Mouse (Mus musculus): ENCODE results near the gene Tk1. TPM values are rescaled to one million over a fixed set of nuclear protein-coding genes. Genes with fewer than 3 reads are reported as not detected.
A peak's percentile ranks its signal among the peaks of the same experiment; 100 is the strongest.

Tk1 gene
- polyA plus RNA-seq, 1 experiment, result 1.9 TPM

DNA sequence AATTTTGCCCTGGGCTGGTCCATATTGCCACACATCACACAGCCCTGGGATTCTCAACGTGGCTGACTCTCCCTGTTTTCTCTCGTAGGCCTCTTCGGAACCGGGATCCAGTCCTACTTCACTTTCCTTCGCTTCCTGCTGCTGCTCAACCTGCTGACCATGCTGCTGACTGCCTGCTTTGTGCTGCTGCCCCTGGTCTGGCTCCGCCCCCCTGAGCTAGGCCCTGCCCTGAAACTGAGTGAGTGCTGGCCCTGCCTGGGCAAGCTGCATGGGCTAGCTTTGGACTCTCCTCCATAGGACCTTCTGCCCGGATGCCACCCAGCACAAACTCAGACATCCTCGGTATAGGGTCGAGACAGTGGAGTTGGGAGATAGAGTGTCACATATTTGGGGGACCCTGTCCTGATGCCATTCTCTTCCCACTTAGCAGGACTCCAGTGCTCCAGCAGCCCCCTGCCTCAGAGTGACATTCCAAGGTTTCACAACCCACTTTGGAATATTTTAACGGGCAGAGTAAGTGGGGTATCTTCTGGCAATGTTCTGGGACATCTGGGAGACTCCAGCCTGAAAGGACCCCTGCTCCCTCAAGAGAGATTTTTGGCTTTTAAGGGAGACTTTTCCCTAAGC is 42.1 kb downstream of the Tk1 start:
- TF ChIP-seq POLR2A (IDR thresholded peaks at IDR 0.05; ENCODE audit: extremely low read depth, insufficient read depth, low read length), result no peak
- TF ChIP-seq CTCF (IDR thresholded peaks at IDR 0.05; ENCODE audit: extremely low read depth, insufficient read depth, low read length), result no peak

DNA sequence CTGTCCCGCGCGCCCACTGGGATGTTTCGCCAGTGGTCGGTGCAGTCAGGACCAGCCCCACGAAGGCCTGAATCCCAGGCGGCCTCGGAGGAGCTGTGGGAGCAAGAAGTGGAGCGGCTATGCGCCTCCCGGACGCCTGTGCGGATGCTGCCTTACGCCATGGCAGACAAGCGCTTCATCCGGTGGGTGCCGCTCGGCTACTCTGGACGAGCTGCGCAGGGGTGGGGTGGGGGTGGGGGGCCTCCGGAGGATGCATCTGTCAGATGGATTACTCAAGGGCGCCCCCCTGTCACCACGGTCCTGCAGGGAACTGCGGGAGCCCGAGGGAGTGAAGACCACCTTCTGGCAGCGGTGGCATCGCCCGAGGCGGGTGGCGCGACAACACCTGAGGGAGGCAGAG is 42.8 kb downstream of the Tk1 start:
- TF ChIP-seq CTCF (IDR thresholded peaks at IDR 0.05; ENCODE audit: extremely low read depth, insufficient read depth, low read length) (0 out of 2 replicates have a peak, but pooled peaks have one; percentile 13), POLR2A (IDR thresholded peaks at IDR 0.05; ENCODE audit: extremely low read depth, insufficient read depth, low read length) (no peak)
- H3K4me1 ChIP-seq (ENCODE audit: control insufficient read depth, insufficient read depth, low read length), result no peaks in the 10 kb centered on the region
- 0 out of 2 replicates have a peak overlapping the region, but pooled peaks have one; percentile 2 for H3K4me3 ChIP-seq (ENCODE audit: insufficient read depth, low read length)
- no peak overlapping the region for H3K27ac ChIP-seq (ENCODE audit: insufficient read depth, low read length)

More for the DNA sequence above, 42.1 kb downstream of the Tk1 start:
- Histone ChIP-seq H3K4me3 (ENCODE audit: insufficient read depth, low read length) (no peak overlapping the region), H3K4me1 (ENCODE audit: control insufficient read depth, insufficient read depth, low read length) (no peaks in the 10 kb centered on the region), H3K27ac (ENCODE audit: insufficient read depth, low read length) (no peak overlapping the region)

DNA sequence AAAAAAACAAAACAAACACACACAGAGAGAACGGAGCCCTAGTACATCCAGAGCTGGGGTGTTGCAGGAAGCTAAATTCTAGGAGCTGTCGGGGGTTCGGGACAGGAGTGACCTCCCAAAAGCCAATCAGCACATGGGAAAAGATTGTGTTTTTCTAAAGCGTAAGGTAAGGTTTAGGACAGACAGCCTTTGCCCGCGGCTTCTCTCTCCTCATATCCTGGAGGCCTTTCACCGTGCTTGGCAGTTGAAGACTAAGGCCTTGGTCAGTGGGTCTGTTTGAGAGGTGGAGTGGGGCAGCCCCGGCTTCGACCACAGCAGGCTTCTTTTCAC is 43.2 kb downstream of the Tk1 start:
- no peak for TF ChIP-seq CTCF (IDR thresholded peaks at IDR 0.05; ENCODE audit: extremely low read depth, insufficient read depth, low read length)
- TF ChIP-seq POLR2A (IDR thresholded peaks at IDR 0.05; ENCODE audit: extremely low read depth, insufficient read depth, low read length), result no peak
- Histone ChIP-seq H3K4me1 (ENCODE audit: control insufficient read depth, insufficient read depth, low read length) (no peaks in the 10 kb centered on the region), H3K27ac (ENCODE audit: insufficient read depth, low read length) (no peak overlapping the region), H3K4me3 (ENCODE audit: insufficient read depth, low read length) (no peak overlapping the region)

DNA sequence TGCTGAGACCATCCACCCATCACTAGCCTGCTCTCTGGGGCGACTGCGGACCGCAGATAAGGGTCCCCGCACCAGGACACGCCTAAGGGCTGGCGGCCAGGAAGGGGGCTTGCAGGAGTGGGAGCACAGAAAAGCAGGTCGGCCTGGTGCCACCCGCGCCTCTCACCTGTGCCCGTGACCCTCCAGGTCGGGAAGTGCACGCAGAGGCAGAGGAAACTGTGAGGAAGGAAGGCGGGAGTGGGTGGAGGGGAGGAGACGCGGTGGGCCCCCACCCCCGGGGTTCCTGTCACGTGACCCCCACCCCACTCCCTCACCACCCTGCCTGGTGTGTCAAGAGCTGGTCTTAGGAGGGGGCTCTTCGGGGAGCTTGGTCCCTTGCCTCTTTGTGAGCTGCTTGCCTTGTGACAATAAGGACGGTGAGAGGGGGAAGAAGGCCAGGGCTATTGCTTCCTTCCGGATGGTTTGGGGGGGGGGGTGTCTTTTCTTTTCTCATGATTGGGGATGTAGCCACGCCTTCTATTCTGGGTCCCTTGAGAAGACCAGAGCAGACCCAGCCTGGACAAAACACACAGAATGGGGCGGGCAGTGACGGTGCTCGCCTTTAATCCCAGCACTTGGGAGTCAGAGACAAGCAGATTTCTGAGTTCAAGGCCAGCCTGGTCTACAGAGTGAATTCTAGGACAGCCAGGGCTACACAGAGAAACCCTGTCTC is 43.7 kb downstream of the Tk1 start, which contains the start of the genes Tmc8 and Tmc6:
Gene Tmc8, plus strand, starts transcription at position 84 of the 712 bp plus-strand sequence.
Gene Tmc6, minus strand, starts transcription at position 206 of the 712 bp plus-strand sequence.
- Histone ChIP-seq H3K4me1 (ENCODE audit: control insufficient read depth, insufficient read depth, low read length) (no peaks in the 10 kb centered on the region), H3K27ac (ENCODE audit: insufficient read depth, low read length) (no peak within 1 kb of the TSS), H3K4me3 (ENCODE audit: insufficient read depth, low read length) (0 out of 2 replicates have a peak within 1 kb of the TSS, but pooled peaks have one; percentile 2)
- TF ChIP-seq POLR2A (IDR thresholded peaks at IDR 0.05; ENCODE audit: extremely low read depth, insufficient read depth, low read length) (no peak), CTCF (IDR thresholded peaks at IDR 0.05; ENCODE audit: extremely low read depth, insufficient read depth, low read length) (no peak)

DNA sequence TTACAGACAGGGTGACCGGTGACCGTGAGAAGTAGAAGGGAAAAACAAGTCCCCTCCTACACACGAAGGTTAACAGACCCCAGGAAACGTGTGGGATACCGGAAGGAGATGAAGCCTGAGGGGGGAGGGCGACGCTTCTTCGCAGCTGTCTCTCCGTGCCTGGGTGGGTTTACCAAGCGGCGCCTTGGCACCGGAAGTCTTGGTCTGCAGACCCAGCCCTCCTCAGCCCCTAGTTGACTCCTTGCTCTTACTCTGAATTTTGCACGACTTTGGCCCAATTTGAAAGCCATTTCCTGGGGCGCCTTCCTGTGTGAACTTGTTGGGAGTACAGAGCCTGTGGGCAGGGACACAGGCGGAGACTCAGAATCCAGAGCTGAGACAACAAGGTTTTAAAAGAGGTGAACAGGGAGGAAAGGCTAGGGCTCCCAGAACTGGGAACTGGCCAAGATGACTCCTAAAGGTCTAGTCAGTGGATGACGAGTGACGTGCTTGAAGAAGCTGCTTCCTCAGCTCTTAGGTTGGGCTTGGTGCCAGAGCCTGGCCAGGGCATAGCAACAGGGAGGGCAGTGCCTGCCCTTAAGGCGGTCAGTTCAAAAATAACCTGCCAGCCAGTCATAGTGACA is 44.6 kb downstream of the Tk1 start:
- TF ChIP-seq POLR2A (IDR thresholded peaks at IDR 0.05; ENCODE audit: extremely low read depth, insufficient read depth, low read length), result no peak
- TF ChIP-seq CTCF (IDR thresholded peaks at IDR 0.05; ENCODE audit: extremely low read depth, insufficient read depth, low read length), result no peak
- H3K4me1 ChIP-seq (ENCODE audit: control insufficient read depth, insufficient read depth, low read length), result no peaks in the 10 kb centered on the region
- H3K4me3 ChIP-seq (ENCODE audit: insufficient read depth, low read length), result no peak overlapping the region
- H3K27ac ChIP-seq (ENCODE audit: insufficient read depth, low read length), result no peak overlapping the region

DNA sequence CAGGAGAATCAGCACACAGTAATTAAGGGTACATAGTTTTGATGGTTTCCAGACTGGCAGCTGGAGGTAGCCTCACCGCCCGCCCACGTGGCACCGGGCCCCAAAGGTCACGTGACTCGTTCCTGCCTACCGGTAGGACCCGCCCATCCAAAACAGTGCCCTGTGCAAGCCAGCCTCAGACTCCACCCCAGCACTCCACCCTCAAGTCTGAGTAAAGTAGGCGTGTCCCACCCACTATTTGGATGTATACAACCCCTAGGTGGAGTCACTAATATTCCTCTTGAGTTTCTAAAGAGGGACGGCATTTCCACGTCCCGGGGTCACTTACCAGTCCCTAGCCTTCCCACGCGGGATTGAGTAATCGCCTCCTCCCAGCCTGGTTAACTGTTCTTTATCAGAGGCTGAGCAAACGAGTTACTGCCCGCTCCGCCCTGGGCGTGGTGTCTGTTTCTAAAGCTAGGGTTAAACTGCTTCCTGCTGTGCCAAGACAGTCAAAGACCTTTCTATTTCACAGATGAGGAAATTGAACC is 45.2 kb downstream of the Tk1 start:
- TF ChIP-seq CTCF (IDR thresholded peaks at IDR 0.05; ENCODE audit: extremely low read depth, insufficient read depth, low read length), result no peak
- no peak for TF ChIP-seq POLR2A (IDR thresholded peaks at IDR 0.05; ENCODE audit: extremely low read depth, insufficient read depth, low read length)
- Histone ChIP-seq H3K27ac (ENCODE audit: insufficient read depth, low read length) (no peak overlapping the region), H3K4me3 (ENCODE audit: insufficient read depth, low read length) (peak overlapping the region; percentile 2; the same call in 1 of the 2 replicates), H3K4me1 (ENCODE audit: control insufficient read depth, insufficient read depth, low read length) (no peaks in the 10 kb centered on the region)

DNA sequence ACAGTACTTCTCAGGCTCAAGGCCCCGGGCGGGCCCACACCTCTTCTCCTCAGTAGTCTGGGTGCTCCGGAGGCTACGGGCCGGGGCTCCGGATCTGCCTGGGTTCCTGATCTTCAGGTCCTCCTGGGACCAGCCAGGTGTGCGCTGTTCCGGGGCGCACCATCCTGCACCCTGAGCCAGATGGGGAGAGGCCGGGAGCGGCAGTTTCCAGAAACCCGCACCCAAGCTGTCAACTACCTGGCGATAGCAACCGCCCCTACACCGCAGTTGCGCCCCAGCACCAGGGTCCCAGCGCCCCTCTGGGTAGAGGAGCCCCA is 45.7 kb downstream of the Tk1 start:
- Histone ChIP-seq H3K4me3 (ENCODE audit: insufficient read depth, low read length) (peak overlapping the region; percentile 2; the same call in 1 of the 2 replicates), H3K27ac (ENCODE audit: insufficient read depth, low read length) (peak overlapping the region; percentile 69), H3K4me1 (ENCODE audit: control insufficient read depth, insufficient read depth, low read length) (no peaks in the 10 kb centered on the region)
- TF ChIP-seq POLR2A (IDR thresholded peaks at IDR 0.05; ENCODE audit: extremely low read depth, insufficient read depth, low read length), result no peak
- TF ChIP-seq CTCF (IDR thresholded peaks at IDR 0.05; ENCODE audit: extremely low read depth, insufficient read depth, low read length), result no peak

DNA sequence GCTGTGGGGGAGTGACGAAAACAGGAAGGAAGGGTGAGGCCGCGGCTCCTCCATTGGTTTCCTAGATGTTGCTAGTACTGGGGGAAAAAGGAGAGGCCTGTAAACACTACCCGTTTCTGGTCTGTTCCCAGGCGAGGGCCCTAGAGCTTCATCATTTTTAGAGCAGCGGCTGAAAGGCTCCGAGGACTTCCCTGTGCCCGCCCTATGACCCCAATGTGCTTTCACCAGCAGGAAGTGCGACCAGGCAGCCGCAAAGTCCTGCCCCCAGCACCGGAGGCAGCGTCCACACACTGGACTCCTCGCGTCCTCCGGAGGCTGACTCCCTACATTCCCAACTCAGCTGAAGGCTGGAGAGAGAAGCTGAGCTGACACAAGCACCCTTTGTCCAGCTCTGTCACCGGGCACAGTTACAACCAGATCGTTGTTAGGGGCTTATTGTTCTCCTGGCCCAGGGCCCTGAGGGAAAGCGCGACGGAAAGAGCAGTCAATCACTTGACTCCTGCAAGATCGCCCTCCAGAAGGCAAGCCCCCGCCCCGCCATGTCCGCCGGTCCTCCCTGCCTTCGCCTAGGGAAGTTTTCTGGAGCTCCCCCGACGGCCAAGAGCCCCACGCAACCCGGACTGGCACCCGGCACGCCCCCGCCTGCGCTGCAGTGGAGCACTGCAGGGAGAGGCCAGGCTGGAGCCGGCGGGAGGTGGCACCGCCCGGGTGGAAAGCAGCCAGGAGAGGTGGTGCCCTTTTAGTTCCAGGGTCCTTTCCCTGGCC is 46.3 kb downstream of the Tk1 start:
- H3K27ac ChIP-seq (ENCODE audit: insufficient read depth, low read length), result peak overlapping the region; percentile 69
- TF ChIP-seq CTCF (IDR thresholded peaks at IDR 0.05; ENCODE audit: extremely low read depth, insufficient read depth, low read length) (no peak), POLR2A (IDR thresholded peaks at IDR 0.05; ENCODE audit: extremely low read depth, insufficient read depth, low read length) (peak; percentile 52; the same call in 1 of the 2 replicates)
- H3K4me3 ChIP-seq (ENCODE audit: insufficient read depth, low read length), result peak overlapping the region; percentile 2
- no peaks in the 10 kb centered on the region for H3K4me1 ChIP-seq (ENCODE audit: control insufficient read depth, insufficient read depth, low read length)

DNA sequence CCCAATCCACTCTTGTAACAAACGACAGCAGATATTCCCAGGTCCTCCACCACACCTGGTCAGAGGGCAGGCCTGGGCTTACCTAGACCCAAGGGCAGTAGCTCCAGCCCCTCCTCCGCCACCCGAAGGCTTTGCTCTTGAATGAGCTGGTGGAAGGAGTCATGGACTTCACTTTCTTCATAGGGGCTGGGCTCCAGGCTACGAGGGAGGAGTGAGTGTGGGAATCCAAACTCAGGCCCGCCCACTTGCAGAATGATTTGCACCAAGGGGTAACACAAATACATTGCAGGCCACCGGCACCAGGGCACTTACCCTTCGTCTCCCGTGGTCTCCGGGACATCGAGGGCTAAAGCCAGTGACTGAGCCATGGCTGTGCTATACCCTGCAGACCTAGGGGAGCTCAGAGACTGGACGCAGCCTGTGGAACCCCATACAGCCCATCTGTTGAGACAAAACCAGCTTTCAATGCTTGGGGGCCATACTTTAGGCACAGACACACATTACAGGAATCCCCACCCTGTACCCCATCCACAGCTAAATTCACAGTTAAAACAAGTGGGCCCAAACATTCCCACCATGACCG is 47.0 kb downstream of the Tk1 start:
- H3K4me1 ChIP-seq (ENCODE audit: control insufficient read depth, insufficient read depth, low read length), result no peaks in the 10 kb centered on the region
- TF ChIP-seq POLR2A (IDR thresholded peaks at IDR 0.05; ENCODE audit: extremely low read depth, insufficient read depth, low read length) (no peak), CTCF (IDR thresholded peaks at IDR 0.05; ENCODE audit: extremely low read depth, insufficient read depth, low read length) (no peak)
- peak overlapping the region; percentile 69 for H3K27ac ChIP-seq (ENCODE audit: insufficient read depth, low read length)
- no peak overlapping the region for H3K4me3 ChIP-seq (ENCODE audit: insufficient read depth, low read length)
